In the genomic region with DNA sequence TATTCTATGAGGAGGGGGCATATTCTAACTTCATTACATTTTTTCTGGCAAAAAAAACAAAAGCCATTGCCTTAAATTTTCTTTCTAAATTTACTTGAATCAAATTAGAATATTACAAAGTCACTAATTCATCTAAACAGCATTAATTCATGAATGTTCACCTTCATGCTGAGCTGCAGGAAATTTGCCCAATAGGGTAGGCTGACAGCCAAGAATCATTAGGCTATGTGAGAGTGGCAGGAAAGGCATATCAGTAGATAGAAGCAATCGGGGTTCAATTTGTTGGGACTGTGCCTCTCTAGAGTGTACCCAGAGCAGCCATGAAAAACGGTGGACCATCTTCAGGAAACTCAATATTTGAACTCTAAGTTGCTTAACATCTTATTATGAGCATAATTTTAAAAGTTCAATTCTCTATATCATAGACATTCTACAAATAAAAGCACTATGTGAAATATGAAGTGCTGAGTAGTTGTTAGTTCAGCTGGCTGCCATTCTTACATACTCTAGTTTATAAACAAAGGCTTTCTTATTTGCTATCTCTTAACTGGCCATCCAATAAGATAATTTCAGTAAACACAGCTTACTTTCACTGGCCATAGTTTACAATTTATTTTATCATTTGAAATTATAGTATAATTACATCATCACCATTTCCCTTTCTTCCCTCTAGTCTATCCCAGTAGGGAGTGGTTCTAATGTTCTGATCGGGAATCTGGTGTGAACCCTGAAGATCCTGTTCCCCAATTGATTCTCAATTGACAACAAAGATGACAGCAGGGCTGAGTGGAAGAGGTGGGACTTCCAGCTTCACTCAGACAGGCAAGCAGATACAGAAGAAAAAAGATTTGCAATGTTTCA, we compare ENCODE assay signal across 26 mouse cellular contexts.
DNase-seq lines count a peak whose midpoint lies in the region; ATAC-seq and TF ChIP-seq lines count a peak whose summit lies in the region.
"Had no signal": no experiment of that assay in that cellular context is flagged by ENCODE, and none has a peak within 500 bp of the region (broad histone marks: within the 10 kb centered on the region; RNA-seq: fewer than 3 reads in every experiment).

No protein-coding gene starts in this region.

- H3K4me1 ChIP-seq in forebrain, embryonic 14.5 days (ENCODE audit: control insufficient read depth, insufficient read depth, low read length) = no peaks in the 10 kb centered on the region
- no peaks in the 10 kb centered on the region for H3K4me1 ChIP-seq in forebrain, embryonic 11.5 days (replicated peaks; ENCODE audit: control insufficient read depth, insufficient read depth, low read length)
- no peaks in the 10 kb centered on the region for H3K4me1 ChIP-seq in lung, embryonic 15.5 days
- H3K4me1 ChIP-seq: forebrain, embryonic 10.5 days; forebrain, embryonic 15.5 days; heart, embryonic 12.5 days; heart, embryonic 15.5 days; hindbrain, embryonic 10.5 days; hindbrain, embryonic 13.5 days; intestine, embryonic 15.5 days had no signal

- no peak for ATAC-seq in cerebellum, adult (ENCODE audit: insufficient number of reproducible peaks, low FRiP score, low TSS enrichment)
- ATAC-seq in forebrain, embryonic 14.5 days = no peak
- ATAC-seq in forebrain, embryonic 11.5 days (replicated peaks; ENCODE audit: low FRiP score) = no peak
- ATAC-seq in lung, embryonic 15.5 days (ENCODE audit: borderline replicate concordance, extremely low read depth, low FRiP score, low TSS enrichment) = peak; percentile 8; the same call in 1 of the 2 replicates
- ATAC-seq: forebrain, embryonic 15.5 days; hindbrain, embryonic 16.5 days; intestine, embryonic 15.5 days; Patski had no signal

- no peak for TF ChIP-seq CTCF in brain, embryonic 14.5 days (IDR thresholded peaks at IDR 0.05; ENCODE audit: borderline replicate concordance, extremely low read depth, insufficient read depth, insufficient read length)

- WGBS in forebrain, embryonic 14.5 days = 86% methylated on average over 3 of the region's 3 CpGs
- 83% methylated on average over 3 of the region's 3 CpGs for WGBS in forebrain, embryonic 11.5 days
- 42% methylated on average over 3 of the region's 3 CpGs for WGBS in lung, embryonic 15.5 days

- no peak overlapping the region for H3K27ac ChIP-seq in forebrain, embryonic 14.5 days (ENCODE audit: low read depth, low read length)
- no peak overlapping the region for H3K27ac ChIP-seq in forebrain, embryonic 11.5 days (ENCODE audit: low read depth, low read length)
- no peak overlapping the region for H3K27ac ChIP-seq in lung, embryonic 15.5 days
- H3K27ac ChIP-seq: forebrain, embryonic 10.5 days; forebrain, embryonic 15.5 days; heart, embryonic 15.5 days; hindbrain, embryonic 10.5 days; hindbrain, embryonic 13.5 days; intestine, embryonic 15.5 days had no signal

- peak; percentile 78 to 80 for DNase-seq in cerebellum, postnatal 14 days
- peak; percentile 13 for DNase-seq in forebrain, embryonic 14.5 days (ENCODE audit: low spot score)
- DNase-seq in forebrain, embryonic 11.5 days (ENCODE audit: low spot score) = no peak
- DNase-seq in lung, postnatal 14 days = no peak
- DNase-seq in brain, embryonic 14.5 days (ENCODE audit: low read depth) = peak; percentile 14
- DNase-seq: adrenal gland, postnatal 10 days; adrenal gland, postnatal 36 days; B cell, adult 2 months; cerebellum, adult 2 months; gastrocnemius, postnatal 25 days; heart, adult 18-20 months; heart, postnatal 10 days; heart, postnatal 36 days had no signal

- H3K9me3 ChIP-seq in forebrain, embryonic 14.5 days (replicated peaks; ENCODE audit: control insufficient read depth, low read length) = no peaks in the 10 kb centered on the region
- no peaks in the 10 kb centered on the region for H3K9me3 ChIP-seq in forebrain, embryonic 11.5 days (ENCODE audit: control insufficient read depth, low read length)
- H3K9me3 ChIP-seq in lung, embryonic 15.5 days = no peaks in the 10 kb centered on the region
- H3K9me3 ChIP-seq: forebrain, embryonic 10.5 days; forebrain, embryonic 15.5 days; heart, embryonic 12.5 days; heart, embryonic 15.5 days; hindbrain, embryonic 10.5 days; hindbrain, embryonic 13.5 days; intestine, embryonic 15.5 days had no signal

- TF ChIP-seq POLR2A in brain, embryonic 14.5 days (IDR thresholded peaks at IDR 0.05; ENCODE audit: borderline replicate concordance, extremely low read depth, insufficient read depth, insufficient read length, poor library complexity, severe bottlenecking) = no peak

- H3K4me2 ChIP-seq in forebrain, embryonic 14.5 days (ENCODE audit: low read length) = no peak overlapping the region
- no peak overlapping the region for H3K4me2 ChIP-seq in forebrain, embryonic 11.5 days (ENCODE audit: low read depth, low read length, severe bottlenecking)
- no peak overlapping the region for H3K4me2 ChIP-seq in lung, embryonic 15.5 days
- H3K4me2 ChIP-seq: forebrain, embryonic 15.5 days; heart, embryonic 12.5 days; heart, embryonic 15.5 days; hindbrain, embryonic 13.5 days; intestine, embryonic 15.5 days had no signal

- H3K36me3 ChIP-seq in forebrain, embryonic 14.5 days (ENCODE audit: control insufficient read depth, insufficient read depth, low read length) = no peaks in the 10 kb centered on the region
- H3K36me3 ChIP-seq in forebrain, embryonic 11.5 days (ENCODE audit: control insufficient read depth, insufficient read depth, low read length) = no peaks in the 10 kb centered on the region
- H3K36me3 ChIP-seq in lung, embryonic 15.5 days = no peaks in the 10 kb centered on the region
- H3K36me3 ChIP-seq: forebrain, embryonic 10.5 days; forebrain, embryonic 15.5 days; G1E; heart, embryonic 12.5 days; heart, embryonic 15.5 days; hindbrain, embryonic 10.5 days; hindbrain, embryonic 13.5 days; intestine, embryonic 15.5 days had no signal

- no peak overlapping the region for H3K9ac ChIP-seq in forebrain, embryonic 14.5 days (ENCODE audit: low read length)
- H3K9ac ChIP-seq in forebrain, embryonic 11.5 days (ENCODE audit: low read length) = no peak overlapping the region
- no peak overlapping the region for H3K9ac ChIP-seq in lung, embryonic 15.5 days
- H3K9ac ChIP-seq: forebrain, embryonic 15.5 days; heart, embryonic 12.5 days; heart, embryonic 15.5 days; hindbrain, embryonic 13.5 days; intestine, embryonic 15.5 days had no signal

- H3K4me3 ChIP-seq in forebrain, embryonic 14.5 days (ENCODE audit: low read depth, low read length) = no peak overlapping the region
- no peak overlapping the region for H3K4me3 ChIP-seq in forebrain, embryonic 11.5 days (ENCODE audit: low read depth, low read length)
- no peak overlapping the region for H3K4me3 ChIP-seq in lung, embryonic 15.5 days
- H3K4me3 ChIP-seq: forebrain, embryonic 10.5 days; forebrain, embryonic 15.5 days; heart, embryonic 12.5 days; heart, embryonic 15.5 days; hindbrain, embryonic 10.5 days; hindbrain, embryonic 13.5 days; intestine, embryonic 15.5 days had no signal

- no peaks in the 10 kb centered on the region for H3K27me3 ChIP-seq in forebrain, embryonic 14.5 days (replicated peaks; ENCODE audit: control insufficient read depth, insufficient read depth, low read length)
- no peaks in the 10 kb centered on the region for H3K27me3 ChIP-seq in forebrain, embryonic 11.5 days (ENCODE audit: control insufficient read depth, insufficient read depth, low read length)
- no peaks in the 10 kb centered on the region for H3K27me3 ChIP-seq in lung, embryonic 15.5 days
- H3K27me3 ChIP-seq: CH12.LX; forebrain, embryonic 15.5 days; heart, embryonic 12.5 days; heart, embryonic 15.5 days; hindbrain, embryonic 13.5 days; intestine, embryonic 15.5 days; Patski had no signal

Comparison
In these comparisons a context has a peak if more than half of its experiments do, and no peak if none do; other contexts are left out.
1. DNase-seq: peak in cerebellum, postnatal 14 days (2 of 2), forebrain, embryonic 14.5 days (single experiment) and brain, embryonic 14.5 days (single experiment); none in forebrain, embryonic 11.5 days (single experiment) and lung, postnatal 14 days (single experiment).